Mouse (Mus musculus) effector memory CD4-positive, alpha-beta T cell, adult 5 months (primary cell): ENCODE results near the gene Tjp2. TPM values are rescaled to one million over a fixed set of nuclear protein-coding genes. Genes with fewer than 3 reads are reported as not detected.

ENCODE experiments used
- polyA plus RNA-seq: library from polyadenylated mRNA; unstranded; fragments of 100-300 nt; shearing (Covaris generic); gene quantifications from one replicate; pipeline ENCODE4 v1.2.1, GENCODE M21; 2017

Gene Tjp2
- 21.0 TPM for polyA plus RNA-seq

DNA sequence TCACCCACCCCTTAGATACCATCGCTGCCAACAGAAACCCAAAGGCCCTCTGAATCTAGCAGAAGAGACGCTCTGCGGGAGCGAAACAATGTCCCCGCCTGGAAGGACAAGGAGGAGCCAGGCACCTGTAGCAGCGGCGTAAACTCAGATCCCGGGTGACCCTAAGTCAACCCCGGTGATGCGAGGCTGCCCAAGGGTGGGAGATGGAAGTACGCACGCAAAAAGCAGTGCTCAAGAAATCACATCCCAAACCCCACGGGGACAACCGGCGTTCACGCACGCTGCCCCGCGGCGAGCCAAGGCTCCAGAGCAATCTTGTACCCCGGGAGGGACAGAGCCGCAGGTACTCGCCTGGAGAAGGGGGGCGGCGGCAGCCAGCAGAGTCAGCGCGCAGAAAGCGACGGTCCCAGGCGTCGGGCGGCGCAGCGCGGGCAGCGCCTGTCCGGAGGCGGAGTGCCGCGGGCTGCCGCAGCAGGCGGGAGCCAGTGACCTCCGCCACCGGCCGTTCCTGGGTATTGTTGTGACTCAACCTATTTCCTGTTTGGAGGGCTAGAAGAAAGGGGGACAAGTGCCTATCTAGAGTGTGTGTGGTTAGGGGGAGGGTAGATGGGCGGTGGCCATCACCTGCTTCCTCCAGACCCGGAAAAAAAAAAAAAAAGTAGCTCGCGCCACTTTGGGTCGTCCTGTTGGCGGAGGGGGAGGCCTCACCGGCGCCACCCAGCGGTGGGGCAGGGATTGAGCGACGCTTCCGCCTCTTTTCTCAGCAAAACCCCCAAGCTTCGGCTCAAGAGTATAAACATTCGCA, at the start of gene Tjp2:
Gene Tjp2, minus strand, starts transcription at position 531 of the 805 bp plus-strand sequence.

Other genes with a start within 250 kb of the Tjp2 start
- gene Fam189a2, start 194.0 kb downstream of the Tjp2 start, polyA plus RNA-seq, result not detected
- gene Fxn, start 55.6 kb upstream of the Tjp2 start, polyA plus RNA-seq, result 18.9 TPM